Mouse (Mus musculus) retina, postnatal 7 days (tissue): Measurements from ENCODE around the gene Vmn1r177.
"Not testable (repeated sequence)": the region's sequence is repeated elsewhere in the genome, so short reads cannot be mapped to it uniquely, and the experiment has no call there.

Experiments
- DNase-seq: peaks from one replicate; pipeline ENCODE4 v3.0.0-alpha.2; 2012; ENCODE audit warnings: low read depth, low spot score

Gene Vmn1r177

DNA sequence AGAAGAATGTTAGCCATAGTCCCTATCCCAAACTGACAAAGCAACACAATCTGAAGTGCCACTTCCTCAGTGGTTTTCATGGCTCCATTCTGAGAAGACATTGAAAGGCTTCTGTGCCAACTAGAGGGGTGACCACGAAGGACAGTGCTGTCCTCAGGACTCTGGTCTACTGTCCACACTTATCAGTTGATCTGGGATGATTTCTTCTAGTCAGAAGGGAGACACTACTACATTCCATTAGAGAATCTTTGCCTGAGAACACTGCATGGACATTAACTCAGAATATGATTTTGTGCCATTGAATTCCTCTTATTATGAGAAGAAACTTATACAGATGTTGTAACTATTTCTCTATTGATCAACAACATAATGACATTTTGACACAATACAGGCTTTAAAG lies at the start of gene Vmn1r177:
Vmn1r177 (minus strand) TSS at position 101 of the 400 bp plus-strand sequence.
- DNase-seq = not testable (repeated sequence)

DNA sequence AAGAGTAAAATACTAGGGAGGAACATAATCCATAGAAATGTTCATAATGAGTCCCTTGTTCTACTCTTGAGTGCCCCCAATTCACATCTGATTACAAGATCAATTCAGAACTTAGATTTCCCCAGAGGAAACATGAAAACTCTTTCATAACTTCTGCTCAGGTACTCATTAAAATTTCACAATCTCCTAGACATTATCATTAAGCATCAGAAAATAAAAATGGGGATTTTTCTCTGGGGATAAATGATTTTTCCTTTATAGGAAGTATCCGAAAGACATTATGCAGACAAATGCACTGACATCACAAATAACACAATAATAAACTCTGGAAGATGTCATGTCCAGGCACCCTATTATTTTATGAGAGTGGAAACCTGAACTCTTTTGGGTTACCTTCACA lies 25.5 kb upstream of the Vmn1r177 start, which contains the start of gene Vmn1r178:
Vmn1r178 (plus strand) TSS at position 301 of the 400 bp plus-strand sequence.
- DNase-seq = no peak

DNA sequence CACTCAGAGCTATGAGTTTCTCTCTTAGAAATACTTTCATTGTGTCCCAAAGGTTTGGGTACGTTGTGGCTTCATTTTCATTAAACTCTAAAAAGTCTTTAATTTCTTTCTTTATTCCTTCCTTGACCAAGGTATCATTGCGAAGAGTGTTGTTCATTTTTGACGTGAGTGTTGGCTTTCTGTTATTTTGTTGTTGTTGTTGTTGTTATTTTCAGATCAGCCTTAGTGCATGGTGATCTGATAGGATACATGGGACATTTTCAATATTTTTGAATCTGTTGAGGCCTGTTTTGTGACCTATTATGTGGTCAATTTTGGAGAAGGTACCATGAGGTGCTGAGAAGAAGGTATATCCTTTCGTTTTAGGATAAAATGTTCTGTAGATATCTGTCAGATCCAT lies 10.7 kb upstream of the Vmn1r177 start:
- DNase-seq = not testable (repeated sequence)

DNA sequence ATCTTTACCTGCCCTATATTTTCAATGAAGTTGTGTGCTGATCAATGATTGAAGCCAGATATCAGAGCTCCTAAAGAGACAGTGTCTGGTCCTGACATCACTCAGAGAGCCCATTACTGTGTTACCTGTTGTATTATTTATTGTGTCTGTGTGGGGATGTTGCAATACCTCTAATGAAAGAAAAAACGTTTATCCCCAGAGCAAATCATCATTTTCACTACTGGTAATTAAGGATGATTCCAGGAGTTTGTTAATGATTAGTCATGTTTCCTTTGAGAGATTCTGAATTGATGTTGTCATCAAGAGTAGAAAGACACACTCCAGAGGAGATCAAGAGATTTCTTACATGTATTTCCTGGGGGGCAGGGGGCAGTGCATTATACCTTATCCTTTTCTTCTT lies 29.0 kb downstream of the Vmn1r177 start, which contains the start of gene Vmn1r176:
Vmn1r176 (minus strand) TSS at position 101 of the 400 bp plus-strand sequence.
- DNase-seq = not testable (repeated sequence)
